ENCODE assay signal across 8 mouse cellular contexts in the genomic region with DNA sequence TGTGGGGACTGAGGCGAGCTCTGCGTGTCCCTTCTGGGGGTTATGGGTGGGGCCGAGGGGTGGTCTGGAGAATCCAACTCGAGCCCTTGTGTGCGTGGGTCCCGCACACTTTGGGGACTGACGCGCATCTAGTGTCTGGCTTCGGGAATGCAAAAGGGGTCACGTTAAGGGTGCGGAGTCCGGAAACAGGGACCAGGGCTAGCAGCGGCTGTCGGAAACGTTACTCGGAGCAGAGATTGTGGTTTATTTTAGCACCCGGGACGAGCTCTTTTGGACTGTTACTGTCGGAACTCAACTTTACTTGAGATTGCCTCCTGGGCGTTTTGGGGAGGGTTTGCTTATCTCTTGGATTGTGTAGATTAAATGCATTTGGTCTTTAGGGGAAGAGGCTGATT. TPM values are rescaled to one million over a fixed set of nuclear protein-coding genes. Genes with fewer than 3 reads are reported as not detected.
DNase-seq lines count a peak whose midpoint lies in the region; ATAC-seq lines count a peak whose summit lies in the region.

No protein-coding gene starts in this region.

- H3K4me3 ChIP-seq in embryonic facial prominence, embryonic 15.5 days (replicated peaks), result peak overlapping the region; percentile 86
- H3K4me3 ChIP-seq in limb, embryonic 12.5 days (replicated peaks), result peak overlapping the region; percentile 77
- H3K4me3 ChIP-seq in midbrain, embryonic 11.5 days (ENCODE audit: low read depth, low read length), result peak overlapping the region; percentile 78

- no peaks in the 10 kb centered on the region for H3K36me3 ChIP-seq in embryonic facial prominence, embryonic 15.5 days
- H3K36me3 ChIP-seq in limb, embryonic 12.5 days, result no peaks in the 10 kb centered on the region
- no peaks in the 10 kb centered on the region for H3K36me3 ChIP-seq in midbrain, embryonic 11.5 days (ENCODE audit: control insufficient read depth, insufficient read depth, low read length)

- no peaks in the 10 kb centered on the region for H3K27me3 ChIP-seq in embryonic facial prominence, embryonic 15.5 days
- H3K27me3 ChIP-seq in limb, embryonic 12.5 days, result no peaks in the 10 kb centered on the region
- H3K27me3 ChIP-seq in midbrain, embryonic 11.5 days (ENCODE audit: control insufficient read depth, insufficient read depth, low read length), result no peaks in the 10 kb centered on the region

- ATAC-seq in embryonic facial prominence, embryonic 15.5 days (ENCODE audit: insufficient number of reproducible peaks, low FRiP score, low TSS enrichment, low read depth), result no peak
- no peak for ATAC-seq in limb, embryonic 12.5 days (ENCODE audit: insufficient number of reproducible peaks, insufficient read depth, low FRiP score, low TSS enrichment, low read depth)
- ATAC-seq in midbrain, embryonic 11.5 days (ENCODE audit: low FRiP score), result no peak

- H3K4me2 ChIP-seq in embryonic facial prominence, embryonic 15.5 days (replicated peaks), result peak overlapping the region; percentile 75
- H3K4me2 ChIP-seq in limb, embryonic 12.5 days, result peak overlapping the region; percentile 84
- H3K4me2 ChIP-seq in midbrain, embryonic 11.5 days, result peak overlapping the region; percentile 83

- peak overlapping the region; percentile 97 for H3K27ac ChIP-seq in embryonic facial prominence, embryonic 15.5 days (replicated peaks)
- peak overlapping the region; percentile 96 for H3K27ac ChIP-seq in limb, embryonic 12.5 days
- H3K27ac ChIP-seq in midbrain, embryonic 11.5 days (ENCODE audit: low read depth, low read length), result peak overlapping the region; percentile 96

- peaks cover 9% of the 10 kb centered on the region for H3K4me1 ChIP-seq in embryonic facial prominence, embryonic 15.5 days
- peaks cover 14% of the 10 kb centered on the region for H3K4me1 ChIP-seq in limb, embryonic 12.5 days (replicated peaks)
- H3K4me1 ChIP-seq in midbrain, embryonic 11.5 days (ENCODE audit: control insufficient read depth, insufficient read depth, low read length), result peaks cover 8% of the 10 kb centered on the region

- WGBS in embryonic facial prominence, embryonic 15.5 days, result 0% methylated on average over 20 of the region's 20 CpGs
- 0% methylated on average over 20 of the region's 20 CpGs for whole genome bisulfite sequencing in limb, embryonic 12.5 days
- 0% methylated on average over 20 of the region's 20 CpGs for WGBS in midbrain, embryonic 11.5 days

- DNase-seq in kidney, adult 18-20 months, result peak; percentile 44
- DNase-seq in kidney, adult 11 months, result no peak
- DNase-seq in ES-CJ7 (ENCODE audit: low read depth, low spot score), result peak; percentile 38
- DNase-seq in heart, postnatal 4 days, result peak; percentile 49
- peak; percentile 96 for DNase-seq in midbrain, embryonic 11.5 days (ENCODE audit: low spot score, missing footprints)
- no peak for DNase-seq in cerebellum, adult 11-12 months

- no peaks in the 10 kb centered on the region for H3K9me3 ChIP-seq in embryonic facial prominence, embryonic 15.5 days (replicated peaks)
- H3K9me3 ChIP-seq in limb, embryonic 12.5 days, result no peaks in the 10 kb centered on the region
- H3K9me3 ChIP-seq in midbrain, embryonic 11.5 days (ENCODE audit: control insufficient read depth, low read length), result no peaks in the 10 kb centered on the region

- peak overlapping the region; percentile 87 for H3K9ac ChIP-seq in embryonic facial prominence, embryonic 15.5 days
- H3K9ac ChIP-seq in limb, embryonic 12.5 days (replicated peaks), result peak overlapping the region; percentile 80
- peak overlapping the region; percentile 82 for H3K9ac ChIP-seq in midbrain, embryonic 11.5 days (ENCODE audit: low read length)

RNA-seq across cellular contexts. Expression of a gene that starts 1.1 kb away (rescaled TPM):
- 80.1 and 82.4 TPM in 2 replicates for polyA plus RNA-seq in embryonic facial prominence, embryonic 15.5 days (2015; fragmentation: Nextera tagmentation; extraction: Ambion mirVana)
- total RNA-seq in heart, postnatal 4 days (2021), result 100 to 1,000 TPM; 282 to 291 TPM
- polyA plus RNA-seq in limb, embryonic 12.5 days (2016; fragmentation: Nextera tagmentation; extraction: Ambion mirVana), result 45.1 and 50.2 TPM in 2 replicates
- 80.1 and 81.4 TPM in 2 replicates for polyA plus RNA-seq in midbrain, embryonic 11.5 days (2014; fragmentation: Nextera tagmentation; extraction: Ambion mirVana)

RNA-seq across cellular contexts. Expression of a gene that starts 57.0 kb away (rescaled TPM):
- 26.2 and 26.8 TPM in 2 replicates for polyA plus RNA-seq in embryonic facial prominence, embryonic 15.5 days (2015; fragmentation: Nextera tagmentation; extraction: Ambion mirVana)
- total RNA-seq in heart, postnatal 4 days (2021), result 10 to 100 TPM; 16.3 to 17.2 TPM
- 49.5 and 55.5 TPM in 2 replicates for polyA plus RNA-seq in limb, embryonic 12.5 days (2016; fragmentation: Nextera tagmentation; extraction: Ambion mirVana)
- 33.6 and 36.9 TPM in 2 replicates for polyA plus RNA-seq in midbrain, embryonic 11.5 days (2014; fragmentation: Nextera tagmentation; extraction: Ambion mirVana)

Comparison
In these comparisons a context has a peak if more than half of its experiments do, and no peak if none do; other contexts are left out.
1. DNase-seq: peak in kidney, adult 18-20 months (single experiment), ES-CJ7 (single experiment), heart, postnatal 4 days (single experiment) and midbrain, embryonic 11.5 days (single experiment); none in kidney, adult 11 months (single experiment) and cerebellum, adult 11-12 months (single experiment).
2. Peak in every context shown above with its lines, with median percentiles within 50 percentile points of each other: H3K27ac ChIP-seq, H3K4me2 ChIP-seq, H3K4me3 ChIP-seq and H3K9ac ChIP-seq.